Mouse (Mus musculus) hindbrain, embryonic 11.5 days (tissue): ENCODE data around the gene Appbp2. TPM values are rescaled to one million over a fixed set of nuclear protein-coding genes. Genes with fewer than 3 reads are reported as not detected.

Experiments used
- ATAC-seq: fragments of 200-750 bp; cut with Nextera tagmentation; 2 replicates; pipeline ENCODE4 v1.8.0; 2017; ENCODE audit warnings: mild to moderate bottlenecking, moderate TSS enrichment, moderate library complexity; ENCODE audit not compliant: low FRiP score
- DNase-seq: peaks from one replicate; pipeline ENCODE4 v3.0.0-alpha.2; 2015; ENCODE audit warnings: low spot score
- H3K27ac ChIP-seq: fragments of 300-500 bp; sonication (generic); 2 replicates; pipeline ENCODE4 v1.5.1; 2014; ENCODE audit warnings: mild to moderate bottlenecking, low read depth, low read length
- H3K27me3 ChIP-seq: fragments of 300-500 bp; sonication (generic); 2 replicates; pipeline ENCODE4 v1.6.1; 2014; ENCODE audit warnings: mild to moderate bottlenecking, low read length, moderate library complexity, mixed read lengths; ENCODE audit not compliant: control insufficient read depth, insufficient read depth
- H3K36me3 ChIP-seq: fragments of 300-500 bp; sonication (generic); 2 replicates; pipeline ENCODE4 v1.6.1; 2014; ENCODE audit warnings: mild to moderate bottlenecking, low read length, moderate library complexity, mixed read lengths; ENCODE audit not compliant: control insufficient read depth, insufficient read depth
- H3K4me1 ChIP-seq: fragments of 300-500 bp; sonication (generic); replicated peaks from 2 replicates; pipeline ENCODE4 v1.6.1; 2014; ENCODE audit warnings: low read length, mixed read lengths; ENCODE audit not compliant: control insufficient read depth, insufficient read depth
- H3K4me2 ChIP-seq: fragments of 300-500 bp; sonication (generic); replicated peaks from 2 replicates; pipeline ENCODE4 v1.6.1; 2014; ENCODE audit warnings: mild to moderate bottlenecking, low read depth, low read length
- H3K4me3 ChIP-seq: fragments of 300-500 bp; sonication (generic); 2 replicates; pipeline ENCODE4 v1.5.1; 2014; ENCODE audit warnings: low read depth, low read length
- H3K9ac ChIP-seq: fragments of 300-500 bp; sonication (generic); 2 replicates; pipeline ENCODE4 v1.6.1; 2014; ENCODE audit warnings: low read depth, low read length
- H3K9me3 ChIP-seq: fragments of 300-500 bp; sonication (generic); 2 replicates; pipeline ENCODE4 v1.6.1; 2016; ENCODE audit warnings: low read length; ENCODE audit not compliant: control insufficient read depth
- WGBS: fragments of 180-500 bp; shearing (Covaris S2); extraction: QIAGEN DNeasy Blood & Tissue Kit; methylation state at CpG from one replicate; pipeline ENCODE4 v1.1.7; 2014; 5-methylcytosine and 5-hydroxymethylcytosine counted together
- polyA plus RNA-seq: library from polyadenylated mRNA; unstranded; fragments of >200 nt; fragmentation: Nextera tagmentation; extraction: Ambion mirVana; gene quantifications from 2 replicates; pipeline ENCODE4 v1.2.1, GENCODE M21; 2014

Appbp2 gene
- polyA plus RNA-seq, 1 experiment from 2014 or later, result 65.5 TPM

DNA sequence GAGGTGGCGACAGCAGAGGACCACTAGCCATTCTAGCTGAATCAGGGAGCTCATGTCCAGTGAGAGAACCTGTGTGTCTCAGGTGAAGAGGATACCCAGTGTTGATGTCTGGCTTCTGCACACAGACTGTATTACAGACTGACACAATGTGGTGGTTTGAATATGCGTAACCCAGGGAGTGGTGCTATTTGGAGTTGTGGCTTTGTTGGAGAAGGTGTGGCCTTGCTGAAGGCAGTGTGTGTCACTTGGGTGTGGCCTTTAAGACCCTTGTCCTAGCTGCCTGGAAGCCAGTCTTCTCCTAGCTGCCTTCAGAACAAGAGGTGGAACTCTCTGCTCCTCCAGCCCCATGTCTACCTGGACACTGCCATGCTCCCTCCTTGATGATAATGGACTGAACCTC, 13.2 kb upstream of the Appbp2 start:
- no peaks in the 10 kb centered on the region for H3K4me1 ChIP-seq
- WGBS, result 100% methylated on average over 2 of the region's 2 CpGs
- H3K36me3 ChIP-seq, result no peaks in the 10 kb centered on the region
- no peak overlapping the region for H3K27ac ChIP-seq
- DNase-seq (no peak), ATAC-seq (no peak)
- H3K4me2 ChIP-seq, result no peak overlapping the region
- no peak overlapping the region for H3K9ac ChIP-seq
- H3K27me3 ChIP-seq, result no peaks in the 10 kb centered on the region
- H3K9me3 ChIP-seq, result no peaks in the 10 kb centered on the region
- no peak overlapping the region for H3K4me3 ChIP-seq

DNA sequence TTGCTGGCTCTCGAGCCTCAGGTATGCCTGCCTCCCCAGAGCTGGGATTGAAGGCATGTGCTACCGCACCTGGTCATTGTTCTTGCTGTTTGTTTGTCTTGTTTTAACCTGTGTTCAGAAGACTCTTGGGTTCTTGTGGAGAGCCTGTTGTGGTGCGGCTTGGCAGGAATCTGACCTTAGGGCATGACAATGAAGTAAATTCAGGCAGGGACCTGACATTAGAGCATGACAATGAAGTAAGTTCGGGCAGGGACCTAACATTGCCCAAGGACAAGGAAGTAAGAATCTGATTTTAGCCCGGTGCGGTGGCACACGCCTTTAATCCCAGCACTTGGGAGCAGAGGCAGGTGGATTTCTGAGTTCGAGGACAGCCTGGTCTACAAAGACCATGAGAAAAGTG, 6.3 kb upstream of the Appbp2 start:
- WGBS, result 90% methylated on average over 8 of the region's 8 CpGs
- Histone ChIP-seq H3K27ac (no peak overlapping the region), H3K4me3 (no peak overlapping the region), H3K4me2 (no peak overlapping the region), H3K9ac (no peak overlapping the region), H3K36me3 (no peaks in the 10 kb centered on the region), H3K4me1 (no peaks in the 10 kb centered on the region), H3K27me3 (no peaks in the 10 kb centered on the region), H3K9me3 (no peaks in the 10 kb centered on the region)
- ATAC-seq (no peak), DNase-seq (no peak)

DNA sequence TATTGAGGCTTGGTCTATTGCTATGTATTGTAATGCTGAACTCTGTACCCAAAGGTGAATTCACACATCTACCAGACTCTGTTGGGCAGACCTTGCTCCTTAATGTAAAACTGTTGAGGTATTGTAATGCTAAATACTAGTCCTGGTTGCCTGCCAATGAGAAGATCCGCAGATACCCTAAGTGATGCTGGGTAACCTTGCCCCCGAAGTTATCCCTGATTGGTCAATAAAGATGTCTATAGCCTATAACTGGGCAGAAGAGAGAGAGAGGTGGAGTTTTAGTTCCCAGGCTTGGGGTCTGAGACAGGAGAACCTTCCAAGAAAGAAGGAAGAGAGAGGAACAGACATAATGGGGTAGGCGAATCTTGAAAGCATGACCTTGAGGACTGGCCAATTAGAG, 5.3 kb upstream of the Appbp2 start:
- ATAC-seq (no peak), DNase-seq (no peak)
- Histone ChIP-seq H3K9me3 (no peaks in the 10 kb centered on the region), H3K4me2 (no peak overlapping the region), H3K27me3 (no peaks in the 10 kb centered on the region), H3K27ac (no peak overlapping the region), H3K9ac (no peak overlapping the region), H3K36me3 (no peaks in the 10 kb centered on the region), H3K4me1 (no peaks in the 10 kb centered on the region), H3K4me3 (no peak overlapping the region)
- WGBS, result 93% methylated on average over 3 of the region's 3 CpGs

DNA sequence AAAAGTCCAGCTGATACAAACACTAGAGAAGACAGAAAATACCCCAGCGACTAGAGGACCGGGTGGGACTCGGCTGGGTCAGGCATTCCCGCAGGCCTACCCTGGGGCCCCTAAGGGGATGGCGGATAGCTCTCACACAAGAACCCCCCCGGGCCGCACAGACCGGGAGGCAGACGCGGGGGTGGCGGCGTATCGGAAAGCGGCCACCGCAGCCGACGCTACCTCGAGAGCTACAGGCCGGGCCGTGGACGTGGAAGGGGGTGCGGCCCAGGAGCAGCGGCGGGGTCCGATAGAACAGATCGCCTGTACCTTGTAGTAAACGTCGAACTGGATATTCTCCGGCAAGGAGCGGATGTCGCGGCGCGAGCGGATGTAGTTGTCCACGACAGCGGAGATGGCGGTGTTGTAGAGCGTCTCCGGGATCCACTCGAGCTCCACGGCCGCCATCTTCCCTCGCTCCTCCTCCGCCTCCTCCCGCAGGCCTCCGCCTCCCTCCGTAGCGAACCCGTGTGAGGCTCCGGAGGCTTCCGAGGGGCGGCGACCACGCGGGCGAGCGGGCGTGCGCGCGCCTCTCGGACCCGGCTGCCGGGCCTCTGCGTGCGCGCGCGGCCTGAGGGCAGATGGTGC, 454 bp downstream of the Appbp2 start:
- DNase-seq (peak; percentile 86), ATAC-seq (peak; percentile 93)
- H3K9ac ChIP-seq, result peak overlapping the region; percentile 94
- H3K36me3 ChIP-seq, result no peaks in the 10 kb centered on the region
- peak overlapping the region; percentile 73 for H3K4me2 ChIP-seq
- H3K9me3 ChIP-seq, result no peaks in the 10 kb centered on the region
- peak overlapping the region; percentile 99 for H3K27ac ChIP-seq
- under 1% methylated on average over 60 of the region's 70 CpGs for WGBS
- peak overlapping the region; percentile 97 for H3K4me3 ChIP-seq
- H3K4me1 ChIP-seq, result no peaks in the 10 kb centered on the region; the same call in 1 of the 2 replicates
- no peaks in the 10 kb centered on the region for H3K27me3 ChIP-seq

GRCm38 (mm10) chr11:85233676-85234210, 1.2 kb downstream of the Appbp2 start:
- Histone ChIP-seq H3K27me3 (no peaks in the 10 kb centered on the region), H3K4me1 (no peaks in the 10 kb centered on the region; the same call in 1 of the 2 replicates), H3K4me3 (peak overlapping the region; percentile 97), H3K4me2 (peak overlapping the region; percentile 73), H3K9me3 (no peaks in the 10 kb centered on the region), H3K27ac (peak overlapping the region; percentile 99; the same call in 1 of the 2 replicates), H3K9ac (peak overlapping the region; percentile 94), H3K36me3 (no peaks in the 10 kb centered on the region)
- peak; percentile 13 for DNase-seq
- WGBS, result 23% methylated on average over 9 of the region's 9 CpGs
- no peak for ATAC-seq

DNA sequence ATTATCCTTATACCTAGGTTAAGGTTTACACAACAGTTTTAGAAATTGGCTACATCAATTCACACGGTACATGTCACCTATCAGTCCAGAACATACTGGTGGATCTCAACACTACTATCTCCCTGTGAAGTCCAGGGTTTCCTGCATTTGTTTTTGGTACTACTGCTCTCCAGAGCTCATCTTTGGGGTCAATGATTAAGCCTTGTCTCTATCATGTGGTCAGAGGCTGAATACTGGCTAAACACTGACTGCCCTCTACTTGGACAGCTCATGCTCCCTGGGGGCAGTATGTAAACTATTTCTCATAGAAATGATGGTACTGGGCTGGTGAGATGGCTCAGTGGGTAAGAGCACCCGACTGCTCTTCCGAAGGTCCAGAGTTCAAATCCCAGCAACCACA, 11.7 kb downstream of the Appbp2 start:
- no peaks in the 10 kb centered on the region for H3K36me3 ChIP-seq
- no peak overlapping the region for H3K27ac ChIP-seq
- H3K27me3 ChIP-seq, result no peaks in the 10 kb centered on the region
- DNase-seq (no peak), ATAC-seq (no peak)
- no peaks in the 10 kb centered on the region for H3K4me1 ChIP-seq
- no peak overlapping the region for H3K4me3 ChIP-seq
- no peak overlapping the region for H3K4me2 ChIP-seq
- H3K9me3 ChIP-seq, result no peaks in the 10 kb centered on the region
- no peak overlapping the region for H3K9ac ChIP-seq
- 99% methylated on average over 3 of the region's 3 CpGs for WGBS

GRCm38 (mm10) chr11:85222561-85222960, 12.4 kb downstream of the Appbp2 start:
- no peaks in the 10 kb centered on the region for H3K27me3 ChIP-seq
- DNase-seq, result no peak
- H3K4me1 ChIP-seq, result no peaks in the 10 kb centered on the region

DNA sequence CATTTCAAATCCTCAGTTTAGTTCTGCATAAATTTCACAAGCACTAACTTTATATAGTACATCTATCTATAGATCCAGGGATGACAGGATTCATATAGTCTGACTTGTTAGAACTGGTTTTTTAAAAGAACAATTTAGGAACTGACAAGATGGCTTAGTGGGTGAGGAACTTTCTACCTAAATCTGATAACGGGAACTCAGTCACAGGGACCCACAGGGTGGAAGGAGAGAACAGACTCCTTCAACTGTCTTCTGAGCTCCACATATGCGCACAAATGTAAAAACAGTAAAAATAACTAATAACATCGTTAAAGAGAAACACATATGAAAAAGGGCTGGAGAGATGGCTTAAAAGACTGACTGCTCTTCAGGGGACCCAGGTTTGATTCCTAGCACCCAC, 15.9 kb downstream of the Appbp2 start:
- Histone ChIP-seq H3K27me3 (no peaks in the 10 kb centered on the region), H3K4me1 (no peaks in the 10 kb centered on the region), H3K9ac (no peak overlapping the region), H3K27ac (no peak overlapping the region), H3K4me2 (no peak overlapping the region), H3K9me3 (no peaks in the 10 kb centered on the region), H3K36me3 (peaks cover 7% of the 10 kb centered on the region; the same call in 1 of the 2 replicates), H3K4me3 (no peak overlapping the region)
- ATAC-seq (no peak), DNase-seq (no peak)
- 98% methylated on average over 3 of the region's 3 CpGs for WGBS

More at GRCm38 (mm10) chr11:85222561-85222960, 12.4 kb downstream of the Appbp2 start:
- Histone ChIP-seq H3K27ac (no peak overlapping the region), H3K4me2 (no peak overlapping the region), H3K36me3 (no peaks in the 10 kb centered on the region), H3K9ac (no peak overlapping the region), H3K9me3 (no peaks in the 10 kb centered on the region), H3K4me3 (no peak overlapping the region)
- 96% methylated on average over 6 of the region's 6 CpGs for WGBS
- no peak for ATAC-seq

GRCm38 (mm10) chr11:85214679-85215078, 20.3 kb downstream of the Appbp2 start:
- Histone ChIP-seq H3K4me2 (no peak overlapping the region), H3K9ac (no peak overlapping the region), H3K4me3 (no peak overlapping the region), H3K27me3 (no peaks in the 10 kb centered on the region), H3K27ac (no peak overlapping the region), H3K9me3 (no peaks in the 10 kb centered on the region), H3K36me3 (peaks cover 12% of the 10 kb centered on the region), H3K4me1 (no peaks in the 10 kb centered on the region)
- WGBS, result 96% methylated on average over 3 of the region's 3 CpGs
- no peak for DNase-seq
- ATAC-seq, result no peak
